Mouse (Mus musculus) kidney, adult 2 months (tissue): ENCODE data around the gene Sart1.

Source experiments
- CTCF ChIP-seq: fragments of 200-500 bp; conservative IDR thresholded peaks from 2 replicates; pipeline ENCODE4 v1.5.1; 2011; ENCODE audit warnings: low read depth, mild to moderate bottlenecking, control low read depth, low read length, moderate library complexity, mixed read lengths; ENCODE audit not compliant: insufficient read depth, insufficient read length
- POLR2A ChIP-seq: fragments of 200-500 bp; IDR thresholded peaks from one replicate; pipeline ENCODE4 v1.6.1; 2011; ENCODE audit warnings: low read depth, low read length, control low read depth

- TF ChIP-seq CTCF (no peak), POLR2A (no peak)
Measured at GRCm38 (mm10) chr19:5377446-5377845, 11.1 kb downstream of the Sart1 start.
